Mouse (Mus musculus) spleen, adult 12 weeks (tissue): ENCODE measurements around the gene Olfr873.
"Not testable (repeated sequence)": the region's sequence is repeated elsewhere in the genome, so short reads cannot be mapped to it uniquely, and the experiment has no call there.

Source experiments
- DNase-seq: peaks from one replicate; pipeline ENCODE4 v3.0.0; 2022; ENCODE audit warnings: low spot score

Gene Olfr873

DNA sequence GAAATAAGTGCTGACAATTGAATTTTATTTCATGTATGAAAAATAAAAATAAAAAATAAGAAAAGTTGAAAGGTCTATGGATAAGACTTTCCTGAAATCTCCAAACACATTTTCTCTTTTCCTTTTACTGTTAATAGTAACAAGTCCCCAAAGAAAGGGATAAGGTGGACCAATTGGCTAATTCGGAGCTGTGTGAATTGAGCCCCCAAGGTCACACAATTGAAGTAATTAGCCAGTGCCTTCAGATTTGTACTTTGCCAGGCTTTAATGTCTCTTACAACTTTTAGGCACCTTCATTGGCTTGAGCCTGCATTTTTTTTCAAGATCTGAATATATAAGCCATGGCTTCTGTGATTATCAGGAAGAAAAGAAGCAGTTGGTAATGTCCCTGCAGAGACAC, at the start of gene Olfr873:
Gene Olfr873, plus strand, starts transcription at position 301 of the 400 bp plus-strand sequence.
- DNase-seq = no peak

DNA sequence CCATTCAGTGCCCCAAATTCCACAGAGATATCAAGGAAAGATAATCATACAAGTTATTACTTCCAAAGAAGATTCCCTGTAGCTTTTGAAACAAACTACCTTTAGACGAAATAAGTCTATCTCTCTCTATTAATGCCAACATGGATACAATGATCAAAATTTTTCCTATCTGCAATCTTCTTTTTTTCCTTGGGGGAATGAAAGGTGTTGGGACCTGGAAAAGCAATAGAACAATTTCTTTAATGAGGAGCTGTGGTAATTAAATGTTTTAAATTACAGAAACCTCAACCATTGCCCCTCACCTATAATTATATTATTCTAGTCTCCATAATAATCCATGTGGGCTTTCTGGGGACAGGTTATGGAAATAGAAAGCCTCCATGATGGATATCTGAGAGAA, 16.3 kb upstream of the Olfr873 start, which contains the start of gene Olfr39:
Gene Olfr39, plus strand, starts transcription at position 301 of the 400 bp plus-strand sequence.
- no peak for DNase-seq

DNA sequence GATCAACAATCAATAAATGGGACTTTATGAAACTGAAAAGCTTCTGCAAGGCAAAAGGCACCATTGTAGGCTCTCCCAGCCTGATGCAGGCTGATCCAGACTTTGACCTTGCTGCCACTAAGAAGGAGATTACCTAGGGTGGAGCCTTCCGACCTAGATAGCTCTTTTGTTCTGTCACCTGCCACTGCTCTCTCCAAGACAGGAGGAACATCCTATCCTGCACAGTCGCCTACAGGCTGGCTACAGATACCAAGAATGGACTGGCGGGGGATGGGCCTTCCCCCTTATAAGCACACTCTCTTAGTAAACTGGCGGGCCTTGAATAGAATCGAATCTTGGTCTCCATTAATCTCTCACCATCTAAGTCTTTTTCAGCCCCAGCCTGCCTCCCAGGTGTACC, 2.8 kb upstream of the Olfr873 start:
- not testable (repeated sequence) for DNase-seq

DNA sequence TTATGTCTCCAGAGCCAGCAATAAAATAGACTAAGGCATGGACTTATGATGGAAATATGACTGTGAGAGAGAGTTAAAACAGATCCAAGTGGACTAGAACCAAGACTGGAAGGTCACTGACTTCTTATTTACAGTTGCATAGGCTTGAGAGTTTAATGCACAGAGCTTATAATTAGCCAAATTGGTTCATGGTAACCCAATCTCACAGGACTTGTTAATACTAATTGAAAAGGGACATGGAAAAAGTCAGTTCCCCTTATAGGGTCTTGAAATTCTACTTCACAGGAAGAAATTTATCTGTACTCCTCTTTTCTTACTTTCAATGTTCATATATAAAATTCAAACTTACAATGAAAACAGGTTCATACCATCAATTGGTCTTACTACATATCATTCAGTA, 37.7 kb downstream of the Olfr873 start, which contains the start of gene Olfr18:
Gene Olfr18, minus strand, starts transcription at position 101 of the 400 bp plus-strand sequence.
- no peak for DNase-seq

DNA sequence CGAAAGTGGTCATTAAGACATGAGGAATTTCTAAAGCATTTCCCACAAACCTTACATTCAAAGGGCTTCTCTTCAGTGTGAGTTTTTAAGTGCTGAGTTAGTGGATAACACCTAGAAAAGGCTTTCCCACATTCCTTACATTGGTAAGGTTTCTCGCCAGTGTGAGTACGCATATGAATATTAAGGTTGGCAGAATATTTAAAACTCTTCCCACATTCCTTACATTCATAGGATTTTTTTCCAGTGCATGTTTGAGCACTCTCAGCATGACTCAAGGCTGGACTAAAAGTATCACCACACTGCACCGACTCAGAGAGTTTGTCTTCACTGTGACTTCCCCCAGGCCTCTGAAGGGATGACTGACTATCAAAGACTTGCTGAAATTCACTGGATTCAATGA, 50.2 kb downstream of the Olfr873 start:
- DNase-seq = no peak
